27 mouse cellular contexts compared by ENCODE assay signal in the genomic region with DNA sequence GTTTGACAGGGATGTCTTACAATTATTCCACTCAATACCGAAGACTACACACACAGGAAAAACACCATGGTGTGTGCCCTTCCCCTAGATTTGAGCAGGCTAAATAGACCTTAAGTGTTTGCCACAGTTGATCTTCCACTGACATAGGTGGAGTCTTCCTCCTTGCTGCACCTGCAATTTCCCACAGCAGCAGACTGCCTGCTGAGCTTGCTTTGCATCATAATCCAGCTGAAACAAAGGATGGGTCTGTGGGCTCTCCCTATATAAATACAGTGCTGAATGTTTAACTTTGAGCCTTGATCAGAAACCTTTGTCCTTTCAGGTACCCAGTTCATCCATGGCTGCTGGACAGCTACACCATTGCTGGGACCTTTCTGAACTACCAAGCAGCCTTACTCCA.
"Had no signal": no experiment of that assay in that cellular context is flagged by ENCODE, and none has a peak within 500 bp of the region (broad histone marks: within the 10 kb centered on the region; RNA-seq: fewer than 3 reads in every experiment).

No protein-coding gene starts in this region.

- H3K27me3 ChIP-seq: hindbrain, embryonic 13.5 days; hindbrain, embryonic 15.5 days; kidney, embryonic 15.5 days; limb, embryonic 13.5 days; limb, embryonic 15.5 days; liver, embryonic 12.5 days had no signal

- H3K4me3 ChIP-seq: gastrocnemius, adult 2 months; heart, adult 2 months; hindbrain, embryonic 10.5 days; hindbrain, embryonic 13.5 days; hindbrain, embryonic 15.5 days; kidney, embryonic 15.5 days; limb, embryonic 13.5 days; limb, embryonic 15.5 days; liver, embryonic 12.5 days had no signal

- H3K9ac ChIP-seq: hindbrain, embryonic 13.5 days; hindbrain, embryonic 15.5 days; kidney, embryonic 15.5 days; limb, embryonic 13.5 days; limb, embryonic 15.5 days; liver, embryonic 12.5 days; liver, embryonic 14.5 days had no signal

- H3K9me3 ChIP-seq: hindbrain, embryonic 10.5 days; hindbrain, embryonic 13.5 days; hindbrain, embryonic 15.5 days; kidney, embryonic 15.5 days; limb, embryonic 13.5 days; limb, embryonic 15.5 days had no signal

- H3K27ac ChIP-seq: gastrocnemius, adult 2 months; heart, adult 2 months; hindbrain, embryonic 10.5 days; hindbrain, embryonic 13.5 days; hindbrain, embryonic 15.5 days; hindbrain, postnatal 0 days; kidney, embryonic 15.5 days; kidney, postnatal 0 days; limb, embryonic 13.5 days; limb, embryonic 15.5 days; liver, embryonic 12.5 days; liver, embryonic 14.5 days had no signal

- H3K4me2 ChIP-seq: heart, embryonic 11.5 days; hindbrain, embryonic 13.5 days; hindbrain, embryonic 15.5 days; kidney, embryonic 15.5 days; limb, embryonic 13.5 days; limb, embryonic 15.5 days; liver, embryonic 12.5 days had no signal

- ATAC-seq: hindbrain, postnatal 0 days; intestine, embryonic 16.5 days; liver, embryonic 12.5 days had no signal

- DNase-seq: gastrocnemius, adult 2 months; gastrocnemius, postnatal 10 days; gastrocnemius, postnatal 25 days; heart, adult 11 months; heart, adult 2 months; heart, postnatal 10 days; heart, postnatal 4 days; kidney, adult 11 months; kidney, adult 2 months; kidney, adult 9 months; kidney, postnatal 14 days; kidney, postnatal 36 days; layer of hippocampus, adult 9-11 months; layer of hippocampus, postnatal 36 days; left cerebral cortex, postnatal 4 days had no signal

- H3K36me3 ChIP-seq: hindbrain, embryonic 10.5 days; hindbrain, embryonic 13.5 days; hindbrain, embryonic 15.5 days; kidney, embryonic 15.5 days; limb, embryonic 13.5 days; limb, embryonic 15.5 days; liver, embryonic 12.5 days had no signal

- H3K4me1 ChIP-seq: hindbrain, embryonic 10.5 days; hindbrain, embryonic 13.5 days; hindbrain, embryonic 15.5 days; kidney, embryonic 15.5 days; limb, embryonic 13.5 days; limb, embryonic 15.5 days; liver, embryonic 12.5 days had no signal
